Mouse (Mus musculus) R1 (cell line): ENCODE measurements around the gene Olfr1216.
"Not testable (repeated sequence)": the region's sequence is repeated elsewhere in the genome, so short reads cannot be mapped to it uniquely, and the experiment has no call there.

Source experiments
- DNase-seq: peaks from one replicate; pipeline ENCODE4 v3.0.0-alpha.2; 2018; ENCODE audit warnings: low read depth, low spot score

Gene Olfr1216

GRCm38 (mm10) chr2:89018240-89018639 lies at the start of gene Olfr1216:
Gene Olfr1216 (minus strand): TSS chr2:89018340.
- no peak for DNase-seq

GRCm38 (mm10) chr2:89061087-89061486 lies 42.9 kb upstream of the Olfr1216 start, which contains the start of gene Olfr1218:
Gene Olfr1218 (minus strand): TSS chr2:89061187.
- DNase-seq, result no peak

- DNase-seq, result no peak
Observed at GRCm38 (mm10) chr2:89031965-89032364, 13.8 kb upstream of the Olfr1216 start, which contains the start of gene Olfr1217. Gene Olfr1217 (minus strand): TSS chr2:89032065.

GRCm38 (mm10) chr2:89021436-89021835 lies 3.3 kb upstream of the Olfr1216 start:
- not testable (repeated sequence) for DNase-seq

GRCm38 (mm10) chr2:89006873-89007272 lies 11.3 kb downstream of the Olfr1216 start, which contains the start of gene Olfr1215:
Gene Olfr1215 (minus strand): TSS chr2:89006973.
- DNase-seq, result no peak

GRCm38 (mm10) chr2:88992553-88992952 lies 25.6 kb downstream of the Olfr1216 start, which contains the start of gene Olfr1214:
Gene Olfr1214 (minus strand): TSS chr2:88992653.
- DNase-seq, result no peak

- no peak for DNase-seq
Observed at GRCm38 (mm10) chr2:88980181-88980580, 38.0 kb downstream of the Olfr1216 start, which contains the start of gene Gm13762. Gene Gm13762 (minus strand): TSS chr2:88980281.
